Mouse (Mus musculus) limb, embryonic 15.5 days (tissue): ENCODE measurements around the gene Nfe2. TPM values are rescaled to one million over a fixed set of nuclear protein-coding genes. Genes with fewer than 3 reads are reported as not detected.
"Not testable (repeated sequence)": the region's sequence is repeated elsewhere in the genome, so short reads cannot be mapped to it uniquely, and the experiment has no call there.

Experiments used
- ATAC-seq: fragments of 200-750 bp; cut with Nextera tagmentation; 2 replicates; pipeline ENCODE4 v1.8.0; 2017; ENCODE audit warnings: low read depth, moderate TSS enrichment; ENCODE audit not compliant: insufficient number of reproducible peaks, low FRiP score, low TSS enrichment
- H3K27ac ChIP-seq: fragments of 300-500 bp; sonication (generic); 2 replicates; pipeline ENCODE4 v1.5.1; 2015; ENCODE audit warnings: moderate library complexity, mild to moderate bottlenecking, inconsistent platforms
- H3K27me3 ChIP-seq: fragments of 300-500 bp; sonication (generic); 2 replicates; pipeline ENCODE4 v1.6.1; 2015; ENCODE audit warnings: inconsistent platforms
- H3K36me3 ChIP-seq: fragments of 300-500 bp; sonication (generic); 2 replicates; pipeline ENCODE4 v1.6.1; 2015; ENCODE audit warnings: inconsistent platforms
- H3K4me1 ChIP-seq: fragments of 300-500 bp; sonication (generic); 2 replicates; pipeline ENCODE4 v1.6.1; 2015; ENCODE audit warnings: inconsistent platforms
- H3K4me2 ChIP-seq: fragments of 300-500 bp; sonication (generic); 2 replicates; pipeline ENCODE4 v1.6.1; 2015; ENCODE audit warnings: mild to moderate bottlenecking, inconsistent platforms
- H3K4me3 ChIP-seq: fragments of 300-500 bp; sonication (generic); 2 replicates; pipeline ENCODE4 v1.5.1; 2015; ENCODE audit warnings: mild to moderate bottlenecking, inconsistent platforms
- H3K9ac ChIP-seq: fragments of 300-500 bp; sonication (generic); 2 replicates; pipeline ENCODE4 v1.6.1; 2015; ENCODE audit warnings: inconsistent platforms
- H3K9me3 ChIP-seq: fragments of 300-500 bp; sonication (generic); 2 replicates; pipeline ENCODE4 v1.6.1; 2016; ENCODE audit warnings: inconsistent platforms
- WGBS: fragments of 180-500 bp; shearing (Covaris S2); methylation state at CpG from one replicate; pipeline ENCODE4 v1.1.7; 2015; 5-methylcytosine and 5-hydroxymethylcytosine counted together
- polyA plus RNA-seq: library from polyadenylated mRNA; unstranded; fragments of >200 nt; fragmentation: Nextera tagmentation; extraction: Ambion mirVana; gene quantifications from 2 replicates; pipeline ENCODE4 v1.2.1, GENCODE M21; 2015

Nfe2 gene
- polyA plus RNA-seq, 1 experiment from 2014 or later = 2.2 TPM

DNA sequence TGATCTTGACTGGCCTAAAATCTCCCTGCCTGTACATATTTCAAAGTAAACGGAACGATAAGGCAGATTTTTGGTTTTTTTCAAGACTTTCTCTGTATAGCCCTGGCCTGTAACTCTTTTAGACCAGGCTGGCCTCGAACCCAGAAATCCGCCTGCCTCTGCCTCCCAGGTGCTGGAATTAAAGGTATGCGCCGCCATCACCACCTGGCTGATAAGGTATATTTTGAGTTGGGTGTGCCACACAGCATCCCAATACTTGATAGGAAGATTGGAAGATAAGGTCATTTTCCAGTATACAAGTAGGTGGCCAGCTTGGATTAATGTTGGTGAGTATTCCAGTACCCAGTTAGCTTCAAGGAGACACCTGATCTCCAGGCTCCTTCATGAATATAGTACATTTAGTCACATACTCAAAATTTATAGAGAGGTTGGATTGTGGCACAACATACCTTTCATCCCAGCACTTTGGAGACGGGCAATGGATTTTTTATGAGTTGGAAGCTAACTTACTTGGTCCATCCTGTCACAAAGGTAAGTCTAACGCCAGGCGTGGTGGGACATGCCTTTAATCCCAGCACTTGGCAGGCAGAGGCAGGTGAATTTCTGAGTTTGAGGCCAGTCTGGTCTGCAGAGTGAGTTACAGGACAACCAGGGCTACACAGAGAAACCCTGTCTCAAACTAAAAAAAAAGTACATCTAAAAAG, 11.0 kb downstream of the Nfe2 start:
- no peak overlapping the region for H3K4me2 ChIP-seq
- ATAC-seq = no peak
- 86% methylated on average over 9 of the region's 9 CpGs for WGBS

DNA sequence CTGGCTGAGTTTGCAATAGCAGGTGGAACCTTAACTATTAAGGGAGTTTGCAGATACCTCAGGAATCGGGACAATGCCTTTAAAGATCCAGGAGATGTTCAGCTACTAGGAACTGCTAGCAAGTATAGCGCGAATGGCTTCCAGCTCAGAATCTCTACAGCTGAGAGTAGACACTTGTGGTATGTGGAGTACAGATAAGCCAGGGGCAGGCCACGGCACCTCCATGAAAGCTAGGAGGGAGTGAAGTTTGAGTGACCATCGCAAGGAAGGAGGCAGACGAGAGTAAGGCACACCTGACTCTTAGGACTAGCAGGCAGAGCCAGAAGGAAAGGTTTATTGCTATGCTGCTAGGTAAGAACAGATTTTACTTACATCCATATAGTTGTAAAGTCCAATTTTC, 12.6 kb downstream of the Nfe2 start:
- Histone ChIP-seq H3K4me2 (no peak overlapping the region), H3K27me3 (no peaks in the 10 kb centered on the region), H3K36me3 (peaks cover 69% of the 10 kb centered on the region), H3K4me3 (no peak overlapping the region), H3K27ac (no peak overlapping the region; the same call in 1 of the 2 replicates), H3K9me3 (no peaks in the 10 kb centered on the region), H3K4me1 (peaks cover 26% of the 10 kb centered on the region), H3K9ac (no peak overlapping the region)
- ATAC-seq = no peak
- 75% methylated on average over 6 of the region's 6 CpGs for WGBS

More for the DNA sequence above, 11.0 kb downstream of the Nfe2 start:
- no peaks in the 10 kb centered on the region for H3K27me3 ChIP-seq
- no peak overlapping the region for H3K4me3 ChIP-seq
- peaks cover 63% of the 10 kb centered on the region for H3K36me3 ChIP-seq
- no peak overlapping the region for H3K9ac ChIP-seq
- peaks cover 17% of the 10 kb centered on the region for H3K4me1 ChIP-seq
- H3K27ac ChIP-seq = no peak overlapping the region
- no peaks in the 10 kb centered on the region for H3K9me3 ChIP-seq

DNA sequence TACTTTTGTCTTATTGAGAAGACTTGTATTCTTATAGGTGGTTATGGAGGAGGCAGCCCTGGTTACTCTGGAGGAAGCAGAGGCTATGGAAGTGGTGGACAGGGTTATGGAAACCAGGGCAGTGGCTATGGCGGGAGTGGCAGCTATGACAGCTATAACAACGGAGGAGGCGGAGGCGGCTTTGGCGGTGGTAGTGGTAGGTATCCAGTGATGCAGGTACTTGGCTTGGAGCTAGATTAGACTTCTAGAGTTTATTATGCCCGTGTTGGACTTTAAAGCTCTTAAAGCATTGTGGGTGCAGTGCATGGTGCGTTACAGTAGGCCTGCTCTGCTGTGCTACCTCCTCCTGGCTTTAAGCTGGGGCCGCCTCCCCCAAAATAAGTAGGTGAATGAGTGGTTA, 15.3 kb downstream of the Nfe2 start:
- ATAC-seq = no peak
- Histone ChIP-seq H3K9ac (no peak overlapping the region), H3K27me3 (no peaks in the 10 kb centered on the region), H3K9me3 (no peaks in the 10 kb centered on the region), H3K36me3 (peaks cover 53% of the 10 kb centered on the region), H3K4me2 (peak overlapping the region; percentile 67), H3K27ac (no peak overlapping the region), H3K4me3 (peak overlapping the region; percentile 65), H3K4me1 (peaks cover 28% of the 10 kb centered on the region)
- 62% methylated on average over 8 of the region's 8 CpGs for WGBS

DNA sequence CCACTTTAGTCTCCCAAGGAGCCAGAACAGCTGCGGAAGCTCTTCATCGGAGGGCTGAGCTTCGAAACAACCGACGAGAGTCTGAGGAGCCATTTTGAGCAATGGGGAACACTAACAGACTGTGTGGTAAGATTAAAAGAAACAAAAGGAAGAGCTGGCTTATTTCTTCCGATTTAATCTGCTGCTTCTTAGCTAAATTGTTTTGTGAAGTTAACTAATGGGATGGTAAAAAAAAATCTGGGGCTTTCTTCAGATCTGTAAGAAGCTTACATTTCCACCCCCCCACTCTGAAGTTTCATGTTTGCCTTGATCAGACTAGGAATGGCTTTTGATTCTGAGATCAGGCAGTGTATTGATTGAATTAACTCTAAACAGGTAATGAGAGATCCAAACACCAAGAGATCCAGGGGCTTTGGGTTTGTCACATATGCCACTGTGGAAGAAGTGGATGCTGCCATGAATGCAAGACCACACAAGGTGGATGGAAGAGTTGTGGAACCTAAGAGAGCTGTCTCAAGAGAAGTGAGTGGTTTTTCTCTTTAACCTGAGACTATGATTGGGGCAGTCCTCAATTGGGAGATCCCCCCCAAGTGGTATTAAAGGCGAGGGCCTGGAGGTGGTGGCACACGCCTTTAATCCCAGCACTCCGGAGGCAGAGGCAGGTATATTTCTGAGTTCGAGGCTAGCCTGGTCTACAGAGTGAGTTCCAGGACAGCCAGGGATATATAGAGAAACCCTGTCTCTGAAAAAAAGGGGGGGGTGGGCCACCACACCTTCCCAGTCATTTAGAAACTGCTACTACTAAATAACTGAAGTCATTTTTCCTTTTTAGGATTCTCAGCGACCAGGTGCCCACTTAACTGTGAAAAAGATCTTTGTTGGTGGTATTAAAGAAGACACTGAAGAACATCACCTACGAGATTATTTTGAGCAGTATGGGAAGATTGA, 16.9 kb downstream of the Nfe2 start:
- peak overlapping the region; percentile 71 for H3K9ac ChIP-seq
- H3K27ac ChIP-seq = peak overlapping the region; percentile 97
- H3K4me1 ChIP-seq = peaks cover 28% of the 10 kb centered on the region
- peak overlapping the region; percentile 65 for H3K4me3 ChIP-seq
- H3K9me3 ChIP-seq, ATAC-seq, H3K27me3 ChIP-seq: not testable (repeated sequence)
- WGBS = 8% methylated on average over 12 of the region's 12 CpGs
- peak overlapping the region; percentile 67 for H3K4me2 ChIP-seq
- peaks cover 38% of the 10 kb centered on the region for H3K36me3 ChIP-seq

DNA sequence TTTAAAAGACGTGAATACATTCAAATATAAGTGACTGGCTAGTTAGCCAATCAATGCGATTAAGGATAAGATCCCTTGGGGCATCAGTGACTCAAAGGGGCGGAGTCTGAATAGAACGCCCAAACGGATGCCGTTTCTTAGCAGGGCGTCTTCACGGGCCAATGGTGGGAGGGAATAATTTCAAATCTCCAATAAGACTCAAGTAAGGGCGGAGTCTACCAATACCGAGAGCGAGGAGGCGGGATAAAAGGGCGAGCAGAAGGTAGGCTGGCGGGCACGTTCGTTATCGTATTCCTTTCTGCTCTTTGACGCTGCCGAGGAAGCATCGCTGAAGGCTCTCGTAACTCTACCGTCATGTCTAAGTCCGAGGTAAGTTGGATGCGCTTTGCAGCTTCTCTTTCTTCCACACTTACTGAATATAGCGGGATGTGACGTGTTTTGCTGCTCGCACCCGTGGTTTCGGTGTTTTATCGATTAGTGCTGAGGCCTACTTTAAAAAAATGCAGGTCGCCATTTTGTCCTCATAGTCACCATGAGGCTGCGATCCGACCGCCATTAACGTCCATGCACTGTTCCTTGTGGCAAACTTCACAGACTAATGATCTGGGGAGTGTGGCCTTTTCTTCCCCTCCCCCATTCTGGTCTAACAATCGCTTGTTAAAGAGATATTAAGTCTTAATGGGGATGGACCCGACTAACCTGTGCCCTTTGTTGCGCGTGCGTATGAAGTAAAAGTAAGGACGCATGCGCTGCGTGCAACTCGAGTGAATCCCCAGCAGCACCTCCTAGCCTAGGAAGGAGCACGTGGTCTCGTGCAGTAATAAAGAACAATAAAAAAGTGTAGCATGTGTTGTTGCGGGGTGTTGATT, 17.8 kb downstream of the Nfe2 start, which contains the start of gene Hnrnpa1:
Gene Hnrnpa1 (plus strand): TSS at position 273 of the 869 bp plus-strand sequence.
- Histone ChIP-seq H3K9me3 (no peaks in the 10 kb centered on the region), H3K4me2 (peak within 1 kb of the TSS; percentile 67), H3K4me1 (peaks cover 28% of the 10 kb centered on the region), H3K27ac (peak within 1 kb of the TSS; percentile 97), H3K27me3 (no peaks in the 10 kb centered on the region), H3K4me3 (peak within 1 kb of the TSS; percentile 65), H3K36me3 (peaks cover 33% of the 10 kb centered on the region), H3K9ac (peak within 1 kb of the TSS; percentile 71)
- ATAC-seq = peak; percentile 91
- WGBS = under 1% methylated on average over 47 of the region's 47 CpGs

DNA sequence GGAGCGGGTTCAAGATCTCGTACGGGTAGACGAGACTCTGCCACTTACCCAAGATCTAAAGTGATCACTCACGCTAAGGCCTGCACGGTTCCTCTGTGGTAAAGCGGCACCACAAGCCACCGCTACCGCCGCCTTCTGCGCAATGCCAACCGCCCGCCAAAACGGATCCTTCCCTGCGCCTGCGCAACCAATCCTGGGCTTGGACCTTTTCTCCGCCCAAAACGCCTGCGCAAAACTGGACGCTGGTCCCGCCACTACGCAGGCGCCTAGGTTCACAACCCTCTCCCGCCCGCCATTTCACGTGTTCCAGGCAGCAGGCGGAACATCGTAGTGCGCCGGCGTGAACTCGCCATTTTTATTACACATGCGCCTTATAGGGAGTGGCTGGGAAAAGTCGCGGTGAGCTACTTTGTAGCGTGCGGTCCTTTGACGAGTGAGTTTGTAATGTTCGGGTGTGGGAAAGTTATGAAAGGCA, 18.5 kb downstream of the Nfe2 start, which contains the start of gene Cbx5:
Gene Cbx5 (minus strand): TSS at position 132 of the 475 bp plus-strand sequence.
- Histone ChIP-seq H3K36me3 (peaks cover 31% of the 10 kb centered on the region), H3K27me3 (no peaks in the 10 kb centered on the region), H3K4me1 (peaks cover 26% of the 10 kb centered on the region), H3K4me2 (peak within 1 kb of the TSS; percentile 67), H3K9ac (peak within 1 kb of the TSS; percentile 71), H3K9me3 (no peaks in the 10 kb centered on the region), H3K27ac (peak within 1 kb of the TSS; percentile 97), H3K4me3 (peak within 1 kb of the TSS; percentile 65)
- ATAC-seq = peak; percentile 93
- under 1% methylated on average over 39 of the region's 39 CpGs for WGBS

DNA sequence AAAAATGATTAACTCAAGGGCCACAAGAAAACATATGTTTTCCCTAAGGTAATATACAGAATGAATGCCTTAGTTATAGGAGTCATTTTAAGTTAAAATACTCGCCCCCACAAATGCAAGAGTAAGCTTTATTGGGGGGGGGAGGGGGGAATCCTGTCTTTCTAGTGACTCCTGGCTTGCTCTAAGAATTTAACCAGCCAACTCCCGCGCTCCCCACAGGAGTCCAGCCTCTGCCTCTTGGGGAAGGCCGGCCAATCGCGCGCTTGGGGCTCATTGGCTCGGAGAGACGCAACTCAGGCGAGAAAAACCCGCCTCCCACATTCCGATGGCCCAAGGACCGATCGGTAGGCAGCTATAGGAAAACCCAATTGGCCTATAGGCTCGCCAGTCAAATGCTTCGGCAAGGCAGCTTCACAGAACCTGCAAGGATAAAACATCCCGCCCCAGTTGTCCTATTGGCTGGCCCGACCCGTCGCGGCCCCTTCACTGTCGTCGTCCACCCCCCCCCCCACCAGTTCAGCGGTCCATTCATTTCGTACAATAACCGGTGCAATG, 19.0 kb downstream of the Nfe2 start:
- Histone ChIP-seq H3K4me2 (peak overlapping the region; percentile 48), H3K4me3 (peak overlapping the region; percentile 65), H3K27ac (peak overlapping the region; percentile 97), H3K27me3 (no peaks in the 10 kb centered on the region), H3K9me3 (no peaks in the 10 kb centered on the region), H3K36me3 (peaks cover 34% of the 10 kb centered on the region), H3K9ac (peak overlapping the region; percentile 42), H3K4me1 (peaks cover 26% of the 10 kb centered on the region)
- WGBS = under 1% methylated on average over 26 of the region's 26 CpGs
- ATAC-seq = peak; percentile 91

DNA sequence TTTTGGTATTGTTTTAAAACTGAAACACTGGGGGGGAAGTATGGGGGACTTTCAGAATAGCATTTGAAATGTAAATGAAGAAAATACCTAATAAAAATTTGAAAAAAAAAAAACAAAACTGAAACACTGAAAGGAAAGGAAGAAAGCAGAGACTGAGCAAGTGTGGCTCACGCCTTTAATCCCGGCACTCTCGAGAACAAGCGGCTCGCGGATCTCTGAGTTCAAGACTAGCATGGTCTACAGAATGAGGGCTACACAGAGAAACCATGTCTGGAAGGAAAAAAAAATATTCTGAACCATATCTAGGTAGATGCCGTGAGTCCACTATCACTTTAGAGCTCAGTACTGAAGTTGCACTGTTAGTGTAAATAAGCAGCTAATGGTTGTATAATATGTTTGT, 20.9 kb downstream of the Nfe2 start:
- WGBS = 96% methylated on average over 7 of the region's 7 CpGs
- ATAC-seq = no peak
- Histone ChIP-seq H3K9ac (no peak overlapping the region), H3K4me1 (peaks cover 12% of the 10 kb centered on the region), H3K27me3 (no peaks in the 10 kb centered on the region), H3K27ac (no peak overlapping the region), H3K4me3 (no peak overlapping the region), H3K4me2 (no peak overlapping the region), H3K36me3 (peaks cover 19% of the 10 kb centered on the region), H3K9me3 (no peaks in the 10 kb centered on the region)

DNA sequence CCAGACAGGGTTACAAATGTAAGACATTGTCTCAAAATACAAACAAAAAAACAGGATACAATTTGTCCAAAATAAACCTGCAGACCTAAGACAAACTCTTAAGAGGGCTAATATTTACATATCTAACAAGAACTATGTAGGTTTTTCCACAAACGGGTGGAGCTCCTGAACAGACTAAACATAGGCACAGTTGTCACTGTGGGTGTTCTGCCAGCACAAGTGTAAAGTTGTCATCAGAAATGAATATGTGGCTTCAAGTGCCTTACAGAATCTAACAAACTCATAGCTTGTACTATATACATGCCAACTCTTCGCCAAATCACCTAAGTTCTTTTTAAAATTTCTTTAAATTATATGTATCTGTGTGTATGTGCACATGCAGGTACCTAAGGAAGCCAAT, 25.1 kb downstream of the Nfe2 start:
- Histone ChIP-seq H3K27ac (no peak overlapping the region), H3K4me3 (no peak overlapping the region), H3K36me3 (peaks cover 15% of the 10 kb centered on the region; the same call in 1 of the 2 replicates), H3K27me3 (no peaks in the 10 kb centered on the region), H3K9me3 (no peaks in the 10 kb centered on the region), H3K9ac (no peak overlapping the region), H3K4me1 (peaks cover 11% of the 10 kb centered on the region), H3K4me2 (no peak overlapping the region)
- ATAC-seq = no peak
- 72% methylated on average over 2 of the region's 2 CpGs for WGBS

DNA sequence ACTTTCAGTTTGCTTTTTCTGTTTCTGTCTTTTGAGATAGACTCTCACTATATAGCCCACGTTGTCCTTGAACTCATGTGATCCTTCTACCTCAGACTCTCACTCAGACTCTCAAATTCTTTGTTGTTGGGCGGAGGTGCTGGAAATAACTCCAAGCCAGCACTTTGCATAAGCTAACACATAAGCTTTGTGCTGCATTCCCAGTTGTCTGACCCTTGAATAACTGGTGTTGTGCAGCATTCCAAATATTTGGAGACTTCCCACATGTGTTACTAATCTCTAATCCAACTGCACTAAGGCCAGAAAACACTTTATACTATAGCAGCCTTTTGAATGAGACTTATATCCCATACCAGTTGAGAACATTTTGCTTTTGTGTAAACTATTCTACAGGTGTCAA, 29.3 kb downstream of the Nfe2 start:
- Histone ChIP-seq H3K4me1 (peaks cover 9% of the 10 kb centered on the region; the same call in 1 of the 2 replicates), H3K9me3 (no peaks in the 10 kb centered on the region), H3K4me3 (no peak overlapping the region), H3K27ac (0 out of 2 replicates have a peak overlapping the region, but pooled peaks have one; percentile 33), H3K4me2 (no peak overlapping the region), H3K27me3 (no peaks in the 10 kb centered on the region), H3K36me3 (0 out of 2 replicates have a peak, but pooled peaks cover 5% of the 10 kb centered on the region), H3K9ac (no peak overlapping the region)
- WGBS = 56% methylated on average over 2 of the region's 2 CpGs
- ATAC-seq = no peak

DNA sequence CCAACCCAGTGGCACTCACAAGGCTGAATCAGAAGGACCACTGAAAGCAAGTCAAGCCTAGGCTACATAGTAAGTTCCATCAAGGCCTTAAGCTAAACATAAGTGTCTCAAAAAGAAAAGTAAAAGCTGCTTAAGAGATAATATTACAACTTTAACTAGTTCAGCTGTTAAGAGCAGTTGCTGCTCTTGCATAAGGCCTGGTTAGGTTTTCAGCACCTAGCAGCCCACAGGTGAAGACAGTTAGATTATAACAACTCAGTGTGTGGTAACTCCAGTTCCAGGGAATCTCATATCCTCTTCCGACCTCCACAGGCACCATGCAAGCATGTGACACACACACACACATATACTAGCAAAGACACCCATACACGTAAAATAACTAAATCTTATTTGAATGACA, 30.6 kb downstream of the Nfe2 start:
- no peaks in the 10 kb centered on the region for H3K9me3 ChIP-seq
- H3K36me3 ChIP-seq = 0 out of 2 replicates have a peak, but pooled peaks cover 3% of the 10 kb centered on the region
- peaks cover 13% of the 10 kb centered on the region; the same call in 1 of the 2 replicates for H3K4me1 ChIP-seq
- no peak overlapping the region for H3K27ac ChIP-seq
- no peak overlapping the region for H3K4me3 ChIP-seq
- no peak for ATAC-seq
- H3K27me3 ChIP-seq = no peaks in the 10 kb centered on the region
- H3K9ac ChIP-seq = no peak overlapping the region
- no peak overlapping the region for H3K4me2 ChIP-seq
- WGBS = 80% methylated on average over 2 of the region's 2 CpGs
